Mouse (Mus musculus) kidney, adult 2 months (tissue): Measurements from ENCODE around the gene Chst11. TPM values are rescaled to one million over a fixed set of nuclear protein-coding genes. Genes with fewer than 3 reads are reported as not detected.

Experiments used
- DNase-seq: peaks from one replicate; pipeline ENCODE4 v3.0.0; 2021
- H3K27ac ChIP-seq: fragments of 200-500 bp; 2 replicates; pipeline ENCODE4 v1.5.1; 2012; ENCODE audit warnings: low read depth, low read length, control low read depth, inconsistent platforms; ENCODE audit not compliant: insufficient read depth
- H3K27me3 ChIP-seq: fragments of 200-500 bp; replicated peaks from 2 replicates; pipeline ENCODE4 v1.6.1; 2012; ENCODE audit warnings: mild to moderate bottlenecking, moderate library complexity, low read length, inconsistent platforms; ENCODE audit not compliant: control insufficient read depth, insufficient read depth
- H3K36me3 ChIP-seq: fragments of 200-500 bp; 2 replicates; pipeline ENCODE4 v1.6.1; 2012; ENCODE audit warnings: mild to moderate bottlenecking, moderate library complexity, low read length, inconsistent platforms; ENCODE audit not compliant: control insufficient read depth, insufficient read depth
- H3K4me1 ChIP-seq: fragments of 200-500 bp; 2 replicates; pipeline ENCODE4 v1.6.1; 2011; ENCODE audit warnings: low read length; ENCODE audit not compliant: control insufficient read depth, insufficient read depth
- H3K4me3 ChIP-seq: fragments of 200-500 bp; 2 replicates; pipeline ENCODE4 v1.5.1; 2011; ENCODE audit warnings: mild to moderate bottlenecking, low read depth, low read length, control low read depth; ENCODE audit not compliant: insufficient read depth
- CTCF ChIP-seq: fragments of 200-500 bp; conservative IDR thresholded peaks from 2 replicates; pipeline ENCODE4 v1.5.1; 2011; ENCODE audit warnings: low read depth, mild to moderate bottlenecking, control low read depth, low read length, moderate library complexity, mixed read lengths; ENCODE audit not compliant: insufficient read depth, insufficient read length
- POLR2A ChIP-seq: fragments of 200-500 bp; IDR thresholded peaks from one replicate; pipeline ENCODE4 v1.6.1; 2011; ENCODE audit warnings: low read depth, low read length, control low read depth
- WGBS: fragments of 180-500 bp; shearing (Covaris S2); methylation state at CpG from one replicate; pipeline ENCODE4 v1.1.7; 2018; 5-methylcytosine and 5-hydroxymethylcytosine counted together
- polyA plus RNA-seq: library from polyadenylated mRNA; depleted of rRNA; stranded (reverse); fragments of >200 nt; gene quantifications from 2 replicates; pipeline ENCODE4 v1.2.3, GENCODE M21; 2012

The Chst11 gene
- polyA plus RNA-seq, 1 experiment, result 8.0 TPM

DNA sequence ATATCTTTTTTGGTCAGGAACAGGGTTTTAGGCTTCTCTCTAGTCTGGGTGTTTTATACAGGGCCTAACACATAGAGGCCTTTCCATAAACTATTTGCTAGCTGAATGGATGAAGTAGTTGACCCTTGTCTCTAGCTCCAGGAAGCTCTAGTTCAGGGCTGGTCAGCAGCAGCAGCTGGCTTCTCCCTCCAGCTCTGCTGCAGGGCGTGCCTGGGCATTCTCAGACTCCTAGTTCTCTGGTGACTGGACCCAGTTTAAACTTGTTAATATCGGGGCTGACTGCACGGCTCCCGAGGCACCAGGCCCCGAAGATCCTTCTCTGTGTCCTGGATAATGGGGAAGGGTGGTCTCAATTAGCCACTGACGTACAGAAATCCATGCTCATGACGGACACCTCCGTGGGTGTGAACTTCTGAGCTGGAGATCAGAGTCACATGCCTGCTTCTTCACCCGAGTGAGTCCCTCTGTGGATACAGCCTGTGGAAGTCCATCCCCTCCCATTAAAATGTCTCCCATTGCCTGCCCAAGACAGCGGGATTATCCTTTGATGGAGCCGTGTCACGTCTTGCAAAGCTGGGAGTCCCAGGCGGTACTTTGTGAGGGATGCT, 4.2 kb downstream of the Chst11 start:
- Histone ChIP-seq H3K27me3 (no peaks in the 10 kb centered on the region), H3K36me3 (no peaks in the 10 kb centered on the region), H3K4me3 (no peak overlapping the region), H3K27ac (peak overlapping the region; percentile 66), H3K4me1 (peaks cover 15% of the 10 kb centered on the region)
- TF ChIP-seq CTCF, result no peak
- no peak for TF ChIP-seq POLR2A
- DNase-seq, result peak; percentile 61
- 56% methylated on average over 13 of the region's 13 CpGs for WGBS

DNA sequence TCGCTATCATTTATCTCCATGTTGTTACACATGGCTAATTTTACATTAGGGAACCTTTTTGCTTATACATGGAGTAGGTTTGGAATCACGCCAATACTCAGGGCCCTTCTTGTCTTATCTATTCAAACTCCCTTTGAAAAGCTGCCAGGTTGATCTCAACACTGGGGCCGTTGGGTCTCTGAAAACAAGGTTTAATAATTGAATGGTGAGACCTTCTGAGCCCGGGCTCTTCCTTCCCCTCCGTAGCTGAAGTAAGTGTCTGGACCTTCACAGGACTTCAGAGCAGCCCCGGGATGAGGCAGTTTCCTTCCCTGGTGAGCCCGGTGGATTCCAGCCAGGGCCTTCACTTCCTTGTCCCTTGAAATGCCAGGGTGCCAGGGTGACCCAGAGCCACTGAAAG, 5.6 kb downstream of the Chst11 start:
- TF ChIP-seq CTCF, result no peak
- no peak for TF ChIP-seq POLR2A
- H3K36me3 ChIP-seq, result no peaks in the 10 kb centered on the region
- peaks cover 15% of the 10 kb centered on the region for H3K4me1 ChIP-seq
- DNase-seq, result peak; percentile 65
- 28% methylated on average over 7 of the region's 7 CpGs for WGBS
- H3K27ac ChIP-seq, result peak overlapping the region; percentile 18
- no peaks in the 10 kb centered on the region for H3K27me3 ChIP-seq
- no peak overlapping the region for H3K4me3 ChIP-seq

DNA sequence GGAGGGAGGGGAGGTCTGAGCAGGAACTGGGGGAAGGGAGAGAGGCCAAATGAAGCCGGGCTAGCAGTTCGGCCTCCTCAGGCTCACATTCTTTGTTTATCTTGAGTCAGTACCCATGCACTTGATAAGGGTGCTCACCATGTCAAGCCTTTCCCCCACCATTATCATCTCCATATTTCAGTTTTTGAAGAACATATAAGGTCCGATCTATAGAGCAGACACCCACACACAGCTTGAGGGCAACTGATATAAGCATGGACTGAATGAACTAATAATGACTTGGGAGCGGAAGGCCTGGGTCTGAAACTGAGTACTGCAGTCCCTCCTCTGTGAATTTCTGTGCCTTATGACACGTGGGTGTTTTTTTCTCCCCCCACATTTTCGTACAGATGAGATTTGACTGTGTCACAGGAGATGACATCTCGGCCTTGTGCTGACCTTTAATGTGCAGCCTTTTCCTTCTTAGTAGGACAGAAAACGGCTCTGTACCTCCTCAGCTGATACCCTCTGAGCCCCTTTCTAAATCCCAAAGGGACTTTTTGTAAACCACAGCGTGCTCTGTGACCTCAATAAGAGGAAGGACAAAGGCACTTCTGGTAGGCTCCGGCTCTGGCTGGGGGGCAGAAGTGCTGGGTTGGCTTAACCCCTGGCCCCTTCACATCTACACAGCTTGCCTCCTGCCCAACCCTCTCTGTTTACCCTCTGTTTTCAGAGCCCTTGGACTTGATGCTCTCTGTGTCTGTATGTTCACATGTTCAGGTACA, 6.6 kb downstream of the Chst11 start:
- TF ChIP-seq POLR2A (no peak), CTCF (no peak)
- H3K36me3 ChIP-seq, result no peaks in the 10 kb centered on the region
- H3K27me3 ChIP-seq, result no peaks in the 10 kb centered on the region
- DNase-seq, result no peak
- 67% methylated on average over 10 of the region's 10 CpGs for whole genome bisulfite sequencing
- H3K4me1 ChIP-seq, result peaks cover 15% of the 10 kb centered on the region
- H3K4me3 ChIP-seq, result no peak overlapping the region
- no peak overlapping the region for H3K27ac ChIP-seq

DNA sequence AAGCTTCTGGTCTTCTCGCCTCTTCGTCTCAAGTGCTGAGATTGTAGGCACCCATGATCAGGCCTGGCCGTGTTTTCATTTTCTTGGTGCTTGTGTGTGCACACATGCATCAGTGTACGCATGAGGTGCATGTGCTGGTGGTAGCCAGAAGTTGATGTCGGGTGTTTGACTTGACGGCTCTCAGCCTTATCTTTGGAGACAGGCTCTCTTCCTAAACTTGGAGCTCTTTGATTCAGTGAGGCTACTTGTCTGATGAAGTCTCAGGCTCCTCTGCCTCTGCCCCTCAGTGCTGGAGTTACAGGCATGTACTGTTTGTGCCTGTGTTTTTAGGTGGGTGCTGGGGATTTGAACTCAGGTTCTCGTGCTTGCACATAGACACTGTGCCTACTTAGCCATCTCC, 9.0 kb downstream of the Chst11 start:
- Histone ChIP-seq H3K4me1 (peaks cover 15% of the 10 kb centered on the region), H3K4me3 (no peak overlapping the region), H3K27ac (no peak overlapping the region), H3K36me3 (no peaks in the 10 kb centered on the region), H3K27me3 (no peaks in the 10 kb centered on the region)
- 92% methylated on average over 7 of the region's 7 CpGs for WGBS
- TF ChIP-seq POLR2A (no peak), CTCF (no peak)
- no peak for DNase-seq

DNA sequence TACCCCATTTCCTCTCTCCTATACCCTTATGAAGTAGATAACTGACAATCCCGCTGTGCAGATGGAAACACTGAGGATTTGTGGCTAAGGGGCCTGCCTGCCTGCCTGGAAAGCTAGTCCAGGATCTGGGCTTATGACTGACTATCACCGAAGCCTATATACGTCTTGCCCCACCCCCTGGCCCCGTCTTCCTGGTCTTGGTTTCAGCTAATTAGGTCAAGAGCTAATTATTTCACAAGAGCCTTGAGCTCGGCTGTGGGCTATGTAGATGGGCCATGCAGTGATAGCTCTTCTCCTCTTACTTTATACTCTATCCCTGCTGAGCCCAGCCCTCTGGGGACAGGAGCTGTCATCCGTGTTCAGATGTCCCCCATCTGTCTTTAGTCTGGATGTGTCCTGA, 12.2 kb downstream of the Chst11 start:
- DNase-seq, result no peak
- Histone ChIP-seq H3K27ac (no peak overlapping the region), H3K27me3 (no peaks in the 10 kb centered on the region), H3K4me3 (no peak overlapping the region), H3K4me1 (peaks cover under 1% of the 10 kb centered on the region), H3K36me3 (no peaks in the 10 kb centered on the region)
- no peak for TF ChIP-seq POLR2A
- TF ChIP-seq CTCF, result no peak
- WGBS, result 71% methylated on average over 6 of the region's 6 CpGs

DNA sequence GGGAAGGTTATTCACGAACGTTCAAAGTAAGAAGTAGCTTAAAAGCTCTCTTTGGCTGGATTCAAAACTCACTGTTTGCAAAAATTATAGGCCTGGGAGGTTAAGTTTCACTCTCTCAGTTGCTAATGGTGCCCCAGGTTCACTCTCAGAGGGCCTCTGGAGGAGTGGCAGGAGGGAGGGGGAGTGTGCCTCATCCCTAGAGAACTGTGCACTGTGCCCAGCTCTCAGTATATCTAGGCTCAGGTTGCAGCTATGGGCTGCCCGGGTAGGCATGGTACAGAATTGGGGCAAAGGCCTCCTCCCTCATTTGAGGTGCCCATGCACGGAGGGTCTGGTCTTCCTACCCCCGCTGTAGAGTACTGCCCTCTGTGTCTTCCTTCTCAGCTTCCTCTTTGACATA, 14.9 kb downstream of the Chst11 start:
- no peak for TF ChIP-seq CTCF
- TF ChIP-seq POLR2A, result no peak
- Histone ChIP-seq H3K36me3 (no peaks in the 10 kb centered on the region), H3K27ac (no peak overlapping the region), H3K27me3 (no peaks in the 10 kb centered on the region), H3K4me3 (no peak overlapping the region), H3K4me1 (no peaks in the 10 kb centered on the region)
- no peak for DNase-seq
- WGBS, result 68% methylated on average over 5 of the region's 5 CpGs

DNA sequence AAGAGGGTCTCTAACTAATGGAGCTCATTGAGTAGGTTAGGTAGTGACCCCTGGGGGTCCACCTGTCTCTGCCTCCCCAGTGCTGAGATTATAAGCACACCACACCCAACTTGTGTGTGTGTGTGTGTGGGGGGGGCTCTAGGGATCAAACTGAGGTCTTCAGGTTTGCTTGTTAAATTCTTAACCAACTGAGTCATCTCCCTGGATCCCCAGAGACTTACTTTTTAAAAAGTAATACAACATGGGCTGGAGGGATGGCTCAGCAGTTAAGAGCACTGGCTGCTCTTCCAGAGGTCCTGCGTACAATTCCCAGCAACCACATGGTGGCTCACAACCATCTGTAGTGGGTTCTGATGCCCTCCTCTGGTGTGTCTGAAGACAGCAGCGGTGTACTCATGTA, 15.4 kb downstream of the Chst11 start:
- DNase-seq, result no peak
- TF ChIP-seq CTCF (no peak), POLR2A (no peak)
- no peak overlapping the region for H3K4me3 ChIP-seq
- H3K36me3 ChIP-seq, result no peaks in the 10 kb centered on the region
- 99% methylated on average over 2 of the region's 2 CpGs for WGBS
- H3K4me1 ChIP-seq, result no peaks in the 10 kb centered on the region
- H3K27ac ChIP-seq, result no peak overlapping the region
- H3K27me3 ChIP-seq, result no peaks in the 10 kb centered on the region
